Mouse (Mus musculus): Measurements from ENCODE around the gene Frk.

DNA sequence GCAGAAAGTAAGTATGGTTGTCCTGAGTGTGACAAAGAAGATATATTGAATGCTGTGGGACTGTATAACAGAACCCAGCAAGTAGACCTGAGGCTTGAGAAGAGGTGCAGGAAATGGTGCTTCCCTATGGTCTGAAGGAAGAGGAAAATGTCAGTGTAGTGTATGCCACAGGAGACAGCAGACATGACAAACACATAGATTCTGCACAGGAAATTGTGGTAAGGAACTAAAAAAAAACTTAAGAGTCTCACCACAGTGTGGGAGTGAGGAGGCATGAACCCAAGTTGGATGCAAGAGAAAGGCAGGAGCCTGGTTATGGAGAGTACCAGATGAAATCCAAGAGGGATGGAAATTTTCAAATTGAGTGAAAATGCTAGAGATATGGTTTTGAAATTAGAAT, 132.3 kb downstream of the Frk start:
- no peak for TF ChIP-seq CTCF (conservative IDR thresholded peaks at IDR 0.05; ENCODE audit: insufficient read depth, insufficient read length, low read depth, low read length)
- no peak for TF ChIP-seq POLR2A (IDR thresholded peaks at IDR 0.05; ENCODE audit: low read depth, low read length)

Data from kidney, adult 2 months (tissue).